Mouse (Mus musculus) thymus, adult 2 months (tissue): Measurements from ENCODE around the gene Trim62. TPM values are rescaled to one million over a fixed set of nuclear protein-coding genes. Genes with fewer than 3 reads are reported as not detected.

Experiments
- DNase-seq: peaks from one replicate; pipeline ENCODE4 v3.0.0; 2021
- H3K27ac ChIP-seq: fragments of 200-500 bp; 2 replicates; pipeline ENCODE4 v1.5.1; 2012; ENCODE audit warnings: low read length, control low read depth; ENCODE audit not compliant: control insufficient read depth, insufficient read depth
- H3K27me3 ChIP-seq: fragments of 200-500 bp; 2 replicates; pipeline ENCODE4 v1.6.1; 2012; ENCODE audit warnings: mild to moderate bottlenecking, low read length, moderate library complexity, mixed read lengths; ENCODE audit not compliant: control insufficient read depth, insufficient read depth
- H3K36me3 ChIP-seq: fragments of 200-500 bp; 2 replicates; pipeline ENCODE4 v1.6.1; 2012; ENCODE audit warnings: mild to moderate bottlenecking, low read length, moderate library complexity; ENCODE audit not compliant: control insufficient read depth, insufficient read depth
- H3K4me1 ChIP-seq: fragments of 200-500 bp; replicated peaks from 2 replicates; pipeline ENCODE4 v1.6.1; 2012; ENCODE audit warnings: low read length; ENCODE audit not compliant: control insufficient read depth, insufficient read depth
- H3K4me3 ChIP-seq: fragments of 200-500 bp; 2 replicates; pipeline ENCODE4 v1.5.1; 2012; ENCODE audit warnings: mild to moderate bottlenecking, low read length, control low read depth, moderate library complexity; ENCODE audit not compliant: control insufficient read depth, insufficient read depth
- CTCF ChIP-seq: fragments of 200-500 bp; IDR thresholded peaks from 2 replicates; pipeline ENCODE4 v1.5.1; 2012; ENCODE audit warnings: mild to moderate bottlenecking, control low read depth, low read length, moderate library complexity, borderline replicate concordance; ENCODE audit not compliant: control insufficient read depth, poor library complexity, insufficient read depth; ENCODE audit errors: extremely low read depth
- POLR2A ChIP-seq: fragments of 200-500 bp; IDR thresholded peaks from 2 replicates; pipeline ENCODE4 v1.6.1; 2012; ENCODE audit warnings: mild to moderate bottlenecking, low read length, control low read depth, moderate library complexity; ENCODE audit not compliant: control insufficient read depth, poor library complexity, insufficient read depth; ENCODE audit errors: extremely low read depth
- WGBS: fragments of 180-500 bp; shearing (Covaris S2); methylation state at CpG from one replicate; pipeline ENCODE4 v1.1.7; 2018; 5-methylcytosine and 5-hydroxymethylcytosine counted together
- polyA plus RNA-seq: library from polyadenylated mRNA; depleted of rRNA; stranded (reverse); fragments of >200 nt; gene quantifications from 2 replicates; pipeline ENCODE4 v1.2.3, GENCODE M21; 2012

Trim62 gene
- polyA plus RNA-seq, 1 experiment: 7.3 TPM

- no peak overlapping the region for H3K4me3 ChIP-seq
- H3K27ac ChIP-seq: no peak overlapping the region
- H3K36me3 ChIP-seq: no peaks in the 10 kb centered on the region
- no peak for DNase-seq
- H3K4me1 ChIP-seq: no peaks in the 10 kb centered on the region
- 90% methylated on average over 7 of the region's 7 CpGs for WGBS
- H3K27me3 ChIP-seq: no peaks in the 10 kb centered on the region
- TF ChIP-seq CTCF: no peak
- TF ChIP-seq POLR2A: no peak
These were observed 49.4 kb downstream of the Trim62 start for GRCm38 (mm10) chr4:128932783-128933182.

DNA sequence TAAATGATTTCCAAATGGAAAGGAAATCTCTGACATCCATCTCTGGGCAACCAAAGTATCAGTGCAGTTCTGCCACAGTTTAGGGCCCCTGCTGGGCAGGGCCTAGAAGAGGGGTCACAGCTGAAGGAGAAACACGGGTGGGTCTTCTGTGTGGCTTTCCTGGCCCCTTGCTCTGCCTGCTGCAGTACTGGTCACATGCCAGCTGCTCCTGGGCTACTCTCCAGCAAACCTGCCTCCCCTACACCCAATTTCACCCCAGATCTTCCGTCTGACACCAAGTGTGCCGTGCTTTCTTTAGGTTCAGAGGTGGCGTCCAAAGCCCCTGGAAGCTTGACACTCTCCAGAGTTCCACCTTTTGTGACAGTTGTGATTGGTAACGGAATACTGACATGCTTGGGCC lies 52.2 kb downstream of the Trim62 start:
- Histone ChIP-seq H3K27me3 (no peaks in the 10 kb centered on the region), H3K27ac (no peak overlapping the region)
- 86% methylated on average over 5 of the region's 5 CpGs for WGBS

DNA sequence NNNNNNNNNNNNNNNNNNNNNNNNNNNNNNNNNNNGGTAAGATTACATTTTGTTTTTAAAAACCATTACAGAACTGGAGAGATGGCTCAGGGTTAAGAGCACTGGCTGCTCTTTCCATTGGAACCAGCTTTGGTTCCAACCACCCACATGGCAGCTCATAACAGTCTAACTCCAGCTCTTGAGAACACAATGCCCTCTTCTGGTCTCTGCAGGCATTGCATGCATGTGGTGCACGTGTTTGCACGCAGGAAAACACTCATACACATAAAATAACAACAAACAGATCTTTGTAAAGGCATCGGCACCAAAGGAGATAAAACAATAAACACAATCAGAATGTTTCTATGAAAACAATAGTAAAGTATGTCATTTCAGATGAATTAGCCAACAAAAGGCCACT lies 59.0 kb downstream of the Trim62 start:
- Histone ChIP-seq H3K36me3 (no peaks in the 10 kb centered on the region), H3K4me3 (no peak overlapping the region), H3K27me3 (no peaks in the 10 kb centered on the region), H3K4me1 (no peaks in the 10 kb centered on the region), H3K27ac (no peak overlapping the region)
- TF ChIP-seq CTCF: no peak
- no peak for TF ChIP-seq POLR2A
- WGBS: 74% methylated on average over 3 of the region's 3 CpGs
- no peak for DNase-seq

More for the DNA sequence above, 52.2 kb downstream of the Trim62 start:
- Histone ChIP-seq H3K36me3 (no peaks in the 10 kb centered on the region), H3K4me1 (no peaks in the 10 kb centered on the region), H3K4me3 (no peak overlapping the region)
- no peak for DNase-seq
- TF ChIP-seq CTCF: no peak
- no peak for TF ChIP-seq POLR2A

DNA sequence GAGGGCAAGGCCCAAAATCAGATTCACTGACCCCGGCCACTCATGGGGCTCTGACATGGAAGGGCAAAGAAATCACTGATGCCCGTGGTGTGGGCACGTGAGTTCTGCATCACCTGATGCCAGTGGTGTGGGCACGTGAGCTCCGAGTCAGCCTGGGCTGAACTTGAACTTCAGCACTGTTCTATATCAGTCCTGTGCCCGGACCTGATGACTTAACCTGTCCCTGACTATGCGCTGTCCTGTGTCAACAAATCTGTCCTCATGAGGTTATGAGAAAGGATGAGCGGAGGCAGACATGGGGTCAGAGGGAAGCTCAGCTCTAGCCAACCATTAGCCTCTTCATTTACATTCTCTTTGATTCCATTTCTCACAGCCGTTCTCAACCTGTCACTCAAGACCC lies 63.4 kb downstream of the Trim62 start:
- Histone ChIP-seq H3K36me3 (no peaks in the 10 kb centered on the region), H3K4me3 (no peak overlapping the region), H3K27ac (no peak overlapping the region), H3K27me3 (no peaks in the 10 kb centered on the region), H3K4me1 (no peaks in the 10 kb centered on the region)
- WGBS: 98% methylated on average over 9 of the region's 9 CpGs
- DNase-seq: no peak
- TF ChIP-seq POLR2A: no peak
- TF ChIP-seq CTCF: no peak

- TF ChIP-seq CTCF: no peak
- Histone ChIP-seq H3K36me3 (no peaks in the 10 kb centered on the region), H3K4me1 (no peaks in the 10 kb centered on the region), H3K27ac (no peak overlapping the region), H3K27me3 (no peaks in the 10 kb centered on the region), H3K4me3 (no peak overlapping the region)
- no peak for DNase-seq
- 60% methylated on average over 18 of the region's 18 CpGs for WGBS
These were observed 64.0 kb downstream of the Trim62 start for GRCm38 (mm10) chr4:128947326-128947933.

DNA sequence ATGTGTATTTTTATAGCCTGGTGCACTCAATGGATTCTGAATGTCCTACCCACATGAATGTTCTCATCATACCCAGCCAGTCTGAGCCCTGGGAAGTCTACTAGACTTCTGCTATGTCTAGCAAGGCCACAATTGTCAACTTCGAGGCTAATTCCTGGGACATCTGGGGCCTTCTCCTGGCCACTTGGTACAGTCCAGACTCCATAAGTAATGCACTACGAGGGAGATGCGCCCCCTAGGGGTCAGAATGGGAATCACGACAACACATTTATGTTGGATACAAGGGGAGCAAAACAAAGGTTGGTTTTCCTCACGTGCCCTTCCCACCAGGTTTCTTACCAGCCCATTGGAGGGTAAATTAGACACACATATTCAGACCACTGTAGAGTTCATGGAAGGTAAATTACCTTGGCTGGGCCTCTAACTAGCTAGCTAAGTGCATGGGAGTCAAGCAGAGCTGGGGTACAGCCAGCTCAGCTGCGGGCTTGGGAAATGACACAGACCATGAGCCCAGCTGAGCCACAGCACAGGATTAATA lies 64.8 kb downstream of the Trim62 start:
- 28% methylated on average over 6 of the region's 6 CpGs for WGBS
- Histone ChIP-seq H3K27ac (no peak overlapping the region), H3K27me3 (no peaks in the 10 kb centered on the region), H3K4me1 (no peaks in the 10 kb centered on the region), H3K4me3 (no peak overlapping the region), H3K36me3 (no peaks in the 10 kb centered on the region)
- peak; percentile 49 for DNase-seq
- TF ChIP-seq POLR2A (no peak), CTCF (no peak)
